Mouse (Mus musculus) lung, postnatal 0 days (tissue): ENCODE results near the gene Aurkaip1.

Source experiments
- CTCF ChIP-seq: IDR thresholded peaks from 2 replicates; pipeline ENCODE4 v1.5.1; 2016; ENCODE audit warnings: antibody characterized with exemption, mild to moderate bottlenecking
- EP300 ChIP-seq: IDR thresholded peaks from 2 replicates; pipeline ENCODE4 v1.6.1; 2016; ENCODE audit warnings: antibody characterized with exemption, mild to moderate bottlenecking, control low read depth

GRCm38 (mm10) chr4:155838187-155839153 is 7.4 kb downstream of the Aurkaip1 start:
- TF ChIP-seq CTCF: no peak
- no peak for TF ChIP-seq EP300
